Mouse (Mus musculus): Measurements from ENCODE around the gene Gm28038. TPM values are rescaled to one million over a fixed set of nuclear protein-coding genes. Genes with fewer than 3 reads are reported as not detected.

Gm28038 gene
- polyA plus RNA-seq, 1 experiment, result not detected

- no peak for TF ChIP-seq GATA1 (IDR thresholded peaks at IDR 0.05; ENCODE audit: borderline replicate concordance, low read length)
- no peak for TF ChIP-seq FLI1 (IDR thresholded peaks at IDR 0.05; ENCODE audit: low read length)
- Histone ChIP-seq H3K36me3 (replicated peaks; ENCODE audit: low read length) (peaks cover 32% of the 10 kb centered on the region), H3K9me3 (no peaks in the 10 kb centered on the region)
These were observed 808 bp downstream of the Gm28038 start for GRCm38 (mm10) chr2:30281651-30282050.

GRCm38 (mm10) chr2:30283193-30283592 lies 2.4 kb downstream of the Gm28038 start:
- Histone ChIP-seq H3K4me1 (peaks cover 45% of the 10 kb centered on the region), H3K4me3 (replicated peaks) (no peak overlapping the region), H3K9me3 (no peaks in the 10 kb centered on the region), H3K36me3 (replicated peaks; ENCODE audit: low read length) (peaks cover 23% of the 10 kb centered on the region), H3K27me3 (replicated peaks) (no peaks in the 10 kb centered on the region)
- TF ChIP-seq GATA1 (IDR thresholded peaks at IDR 0.05; ENCODE audit: borderline replicate concordance, low read length), result no peak
- no peak for TF ChIP-seq FLI1 (IDR thresholded peaks at IDR 0.05; ENCODE audit: low read length)

More at GRCm38 (mm10) chr2:30281651-30282050, 808 bp downstream of the Gm28038 start:
- Histone ChIP-seq H3K4me3 (replicated peaks) (no peak overlapping the region), H3K27me3 (replicated peaks) (no peaks in the 10 kb centered on the region), H3K4me1 (peaks cover 31% of the 10 kb centered on the region)

DNA sequence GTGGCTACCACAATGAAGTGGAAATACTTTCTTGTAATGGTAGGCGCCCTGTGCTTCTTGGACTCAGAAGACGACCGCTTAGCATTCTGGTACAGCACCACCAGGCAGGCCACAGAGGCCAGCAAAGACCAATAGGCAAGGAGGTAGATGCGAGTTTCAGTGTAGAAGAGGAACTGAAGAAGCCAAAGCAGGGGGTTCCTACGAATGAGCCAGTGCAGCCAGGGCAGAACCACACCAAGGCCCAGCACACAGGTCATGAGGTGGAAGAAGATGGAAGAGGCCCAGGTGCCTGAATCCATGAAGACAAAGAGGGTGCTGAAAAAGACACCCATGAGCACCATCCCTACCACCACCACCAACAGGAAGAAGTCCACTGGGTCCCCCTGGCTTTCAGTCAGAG lies 4.2 kb downstream of the Gm28038 start:
- peak overlapping the region; percentile 99 for H3K4me3 ChIP-seq (replicated peaks)
- TF ChIP-seq GATA1 (IDR thresholded peaks at IDR 0.05; ENCODE audit: borderline replicate concordance, low read length) (no peak), FLI1 (IDR thresholded peaks at IDR 0.05; ENCODE audit: low read length) (no peak)
- peaks cover 21% of the 10 kb centered on the region for H3K36me3 ChIP-seq (replicated peaks; ENCODE audit: low read length)
- H3K9me3 ChIP-seq, result no peaks in the 10 kb centered on the region
- peaks cover 47% of the 10 kb centered on the region for H3K4me1 ChIP-seq
- no peaks in the 10 kb centered on the region for H3K27me3 ChIP-seq (replicated peaks)

DNA sequence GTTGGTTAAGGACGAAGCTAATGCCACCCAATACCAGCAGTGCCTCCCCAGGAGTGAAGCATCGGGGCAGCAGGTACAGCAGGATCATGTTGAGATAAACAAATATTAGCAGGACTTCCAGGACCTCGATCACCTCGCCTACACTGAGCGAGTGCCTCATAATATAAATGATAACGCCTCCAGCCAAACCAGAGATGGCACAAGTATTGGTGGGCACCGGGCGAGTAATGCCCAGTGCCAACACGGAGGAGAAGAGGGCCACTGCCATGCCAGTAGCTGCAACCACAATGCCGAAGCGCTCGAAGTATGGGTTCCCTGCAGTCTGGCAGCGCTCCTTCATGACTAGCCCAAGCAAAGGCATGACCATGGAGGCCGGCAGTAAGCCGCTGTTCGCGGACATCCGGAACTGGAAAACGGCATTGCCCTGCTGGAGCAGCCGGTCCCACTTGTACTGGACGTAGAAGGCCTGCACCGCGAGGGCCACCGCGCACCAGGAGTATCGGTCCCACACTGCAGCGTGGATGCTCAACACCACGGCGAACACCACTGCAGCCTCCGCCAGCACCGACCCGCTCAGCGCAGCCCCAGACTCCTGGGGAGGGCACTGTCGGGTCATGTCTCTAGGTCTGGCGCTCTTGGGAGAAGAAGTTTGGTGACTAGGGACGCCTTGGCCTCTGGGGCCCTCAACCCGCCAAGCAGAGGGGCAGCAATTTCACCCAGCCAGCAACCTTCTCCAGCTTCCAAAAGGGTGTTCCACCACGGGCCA lies 4.8 kb downstream of the Gm28038 start:
- H3K9me3 ChIP-seq, result no peaks in the 10 kb centered on the region
- H3K27me3 ChIP-seq (replicated peaks), result no peaks in the 10 kb centered on the region
- peaks cover 52% of the 10 kb centered on the region for H3K4me1 ChIP-seq
- peaks cover 23% of the 10 kb centered on the region for H3K36me3 ChIP-seq (replicated peaks; ENCODE audit: low read length)
- peak overlapping the region; percentile 99 for H3K4me3 ChIP-seq (replicated peaks)
- TF ChIP-seq FLI1 (IDR thresholded peaks at IDR 0.05; ENCODE audit: low read length) (no peak), GATA1 (IDR thresholded peaks at IDR 0.05; ENCODE audit: borderline replicate concordance, low read length) (no peak)

DNA sequence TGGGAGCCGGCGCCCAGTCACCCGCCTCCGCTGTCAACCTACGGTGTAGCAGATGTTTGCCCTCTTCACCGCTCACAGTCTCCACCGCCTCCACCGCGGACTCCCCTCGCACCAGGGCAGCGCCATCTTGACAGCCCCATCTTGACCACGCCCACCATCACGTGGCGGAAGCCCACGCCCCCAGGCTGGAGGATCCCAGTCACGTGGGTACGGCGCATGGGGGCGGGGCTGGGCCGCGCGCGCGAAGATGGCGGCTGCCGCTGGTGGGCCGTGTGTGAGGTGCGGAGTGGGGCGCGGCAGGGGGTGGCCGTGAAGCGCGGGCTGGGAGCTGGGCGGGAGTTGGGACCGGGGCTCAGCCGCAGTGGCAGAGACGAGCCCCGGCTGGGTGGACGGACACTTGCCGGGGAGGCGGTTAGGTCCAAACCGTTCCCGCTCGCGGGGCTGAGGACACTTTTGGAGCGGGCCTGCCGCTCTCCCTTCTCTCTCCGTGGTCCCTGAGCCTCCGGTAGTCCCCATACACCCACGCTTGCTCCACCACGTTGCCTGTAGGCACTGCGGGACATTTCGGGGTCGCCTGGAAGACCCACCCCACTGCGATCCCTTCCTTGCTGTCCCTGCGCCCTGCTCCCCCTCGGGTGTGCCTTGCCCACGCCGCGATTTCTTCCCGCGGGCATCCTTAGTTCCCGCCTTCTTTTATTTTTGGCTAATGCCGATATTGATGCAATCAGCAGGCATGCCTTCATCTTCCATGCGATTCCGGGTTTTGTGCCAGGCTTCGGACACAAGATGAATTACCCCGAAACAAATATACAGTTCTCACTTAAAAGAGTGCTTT lies 5.6 kb downstream of the Gm28038 start, which contains the start of the genes Dolk and Nup188:
Gene Dolk (minus strand): TSS at position 143 of the 835 bp plus-strand sequence.
Gene Nup188 (plus strand): TSS at position 206 of the 835 bp plus-strand sequence.
- H3K4me3 ChIP-seq (replicated peaks), result peak within 1 kb of the TSS; percentile 99
- H3K36me3 ChIP-seq (replicated peaks; ENCODE audit: low read length), result peaks cover 27% of the 10 kb centered on the region
- H3K27me3 ChIP-seq (replicated peaks), result no peaks in the 10 kb centered on the region
- no peaks in the 10 kb centered on the region for H3K9me3 ChIP-seq
- peaks cover 55% of the 10 kb centered on the region for H3K4me1 ChIP-seq
- TF ChIP-seq GATA1 (IDR thresholded peaks at IDR 0.05; ENCODE audit: borderline replicate concordance, low read length) (no peak), FLI1 (IDR thresholded peaks at IDR 0.05; ENCODE audit: low read length) (no peak)

DNA sequence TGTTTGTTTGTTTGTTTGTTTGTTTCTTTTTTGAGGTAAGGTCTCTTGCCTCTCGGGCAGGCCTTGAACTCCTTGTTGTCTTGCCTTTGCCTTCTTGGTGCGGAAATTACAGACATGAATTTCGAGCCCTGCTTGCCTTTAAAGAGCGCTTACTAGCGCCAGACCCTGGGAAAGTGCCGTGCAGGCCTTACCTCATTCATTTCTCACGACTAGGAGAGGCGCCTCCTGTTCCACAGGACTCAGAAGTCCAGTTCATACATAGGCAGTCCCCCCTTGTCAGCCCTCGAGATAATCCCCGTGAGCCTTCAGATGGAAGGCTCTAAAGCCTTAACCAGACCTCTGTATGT lies 6.2 kb downstream of the Gm28038 start:
- Histone ChIP-seq H3K27me3 (replicated peaks) (no peaks in the 10 kb centered on the region), H3K9me3 (no peaks in the 10 kb centered on the region), H3K36me3 (replicated peaks; ENCODE audit: low read length) (peaks cover 32% of the 10 kb centered on the region), H3K4me3 (replicated peaks) (peak overlapping the region; percentile 99), H3K4me1 (peaks cover 56% of the 10 kb centered on the region)
- TF ChIP-seq FLI1 (IDR thresholded peaks at IDR 0.05; ENCODE audit: low read length), result no peak

- TF ChIP-seq FLI1 (IDR thresholded peaks at IDR 0.05; ENCODE audit: low read length), result no peak
- TF ChIP-seq GATA1 (IDR thresholded peaks at IDR 0.05; ENCODE audit: borderline replicate concordance, low read length), result no peak
- H3K9me3 ChIP-seq, result no peaks in the 10 kb centered on the region
- H3K36me3 ChIP-seq (replicated peaks; ENCODE audit: low read length), result peaks cover 76% of the 10 kb centered on the region
- H3K4me3 ChIP-seq (replicated peaks), result no peak overlapping the region
- no peaks in the 10 kb centered on the region for H3K4me1 ChIP-seq
- H3K27me3 ChIP-seq (replicated peaks), result no peaks in the 10 kb centered on the region
These were observed 18.7 kb downstream of the Gm28038 start for GRCm38 (mm10) chr2:30299525-30299924.

- Histone ChIP-seq H3K27me3 (replicated peaks) (no peaks in the 10 kb centered on the region), H3K36me3 (replicated peaks; ENCODE audit: low read length) (peaks cover 81% of the 10 kb centered on the region), H3K9me3 (no peaks in the 10 kb centered on the region), H3K4me3 (replicated peaks) (no peak overlapping the region), H3K4me1 (no peaks in the 10 kb centered on the region)
- no peak for TF ChIP-seq GATA1 (IDR thresholded peaks at IDR 0.05; ENCODE audit: borderline replicate concordance, low read length)
- TF ChIP-seq FLI1 (IDR thresholded peaks at IDR 0.05; ENCODE audit: low read length), result no peak
These were observed 19.1 kb downstream of the Gm28038 start for GRCm38 (mm10) chr2:30299966-30300365.

- no peaks in the 10 kb centered on the region for H3K27me3 ChIP-seq (replicated peaks)
- peaks cover 98% of the 10 kb centered on the region for H3K36me3 ChIP-seq (replicated peaks; ENCODE audit: low read length)
- H3K9me3 ChIP-seq, result no peaks in the 10 kb centered on the region
- no peaks in the 10 kb centered on the region for H3K4me1 ChIP-seq
- H3K4me3 ChIP-seq (replicated peaks), result no peak overlapping the region
- TF ChIP-seq GATA1 (IDR thresholded peaks at IDR 0.05; ENCODE audit: borderline replicate concordance, low read length), result no peak
- TF ChIP-seq FLI1 (IDR thresholded peaks at IDR 0.05; ENCODE audit: low read length), result no peak
These were observed 25.2 kb downstream of the Gm28038 start for GRCm38 (mm10) chr2:30306087-30306486.

DNA sequence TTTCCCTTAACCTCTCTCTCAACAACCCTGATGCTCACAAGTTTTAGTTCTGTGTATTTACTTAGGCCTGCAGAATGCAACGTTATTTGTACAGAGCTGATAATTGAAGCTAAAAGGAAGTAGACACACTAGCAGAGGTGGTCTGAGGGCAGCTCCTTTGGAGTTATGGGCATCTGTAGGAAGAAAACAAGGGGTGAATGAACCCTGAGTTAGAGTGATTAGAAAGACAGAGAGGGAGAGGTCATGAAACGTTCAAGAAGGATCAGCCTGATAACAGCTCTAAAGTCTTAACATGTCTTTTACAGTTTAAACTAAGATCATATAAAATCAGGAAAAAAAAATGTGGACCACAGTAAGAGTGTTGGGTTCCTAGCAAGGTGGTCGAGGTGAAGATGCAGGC lies 28.5 kb downstream of the Gm28038 start:
- TF ChIP-seq FLI1 (IDR thresholded peaks at IDR 0.05; ENCODE audit: low read length) (no peak), GATA1 (IDR thresholded peaks at IDR 0.05; ENCODE audit: borderline replicate concordance, low read length) (no peak)
- peaks cover 97% of the 10 kb centered on the region for H3K36me3 ChIP-seq (replicated peaks; ENCODE audit: low read length)
- no peaks in the 10 kb centered on the region for H3K4me1 ChIP-seq
- H3K4me3 ChIP-seq (replicated peaks), result no peak overlapping the region
- H3K27me3 ChIP-seq (replicated peaks), result no peaks in the 10 kb centered on the region
- no peaks in the 10 kb centered on the region for H3K9me3 ChIP-seq

All from megakaryocyte, embryonic 14.5 days (primary cell).